Mouse (Mus musculus) spleen, postnatal 10 days (tissue): ENCODE measurements around the gene Ublcp1.

ENCODE experiments used
- DNase-seq, 2 experiments: peaks; one replicate each; pipeline ENCODE4 v3.0.0; 2021 to 2022; ENCODE audit warnings: low spot score in 2 of 2

The Ublcp1 gene

GRCm38 (mm10) chr11:44470432-44471336 is at the start of gene Ublcp1:
TSS of gene Ublcp1 (minus strand) at chr11:44470498.
- peak; percentile 92 to 95 for DNase-seq

GRCm38 (mm10) chr11:44519096-44519949 is 49.0 kb upstream of the Ublcp1 start:
- peak; percentile 60 to 74 for DNase-seq

GRCm38 (mm10) chr11:44518281-44519095 is 48.2 kb upstream of the Ublcp1 start, which contains the start of gene Rnf145:
TSS of gene Rnf145 (plus strand) at chr11:44518964.
- DNase-seq = peak; percentile 82 to 84

GRCm38 (mm10) chr11:44517561-44518280 is 47.4 kb upstream of the Ublcp1 start:
- no peak for DNase-seq

- DNase-seq = no peak
These were observed 46.1 kb upstream of the Ublcp1 start for GRCm38 (mm10) chr11:44516362-44516761.

- no peak for DNase-seq
These were observed 44.4 kb upstream of the Ublcp1 start for GRCm38 (mm10) chr11:44514666-44515065.

- no peak for DNase-seq
These were observed 42.7 kb upstream of the Ublcp1 start for GRCm38 (mm10) chr11:44513026-44513422.

- DNase-seq = peak in 1 of 2 experiments; percentile 71
These were observed 42.0 kb upstream of the Ublcp1 start for GRCm38 (mm10) chr11:44512044-44513025.

- DNase-seq = no peak
These were observed 40.1 kb upstream of the Ublcp1 start for GRCm38 (mm10) chr11:44510371-44510770.

GRCm38 (mm10) chr11:44509906-44510305 is 39.6 kb upstream of the Ublcp1 start:
- DNase-seq = no peak

GRCm38 (mm10) chr11:44508876-44509275 is 38.6 kb upstream of the Ublcp1 start:
- DNase-seq = peak in 1 of 2 experiments; percentile 82

GRCm38 (mm10) chr11:44504761-44505160 is 34.5 kb upstream of the Ublcp1 start:
- DNase-seq = no peak

GRCm38 (mm10) chr11:44504146-44504545 is 33.8 kb upstream of the Ublcp1 start:
- no peak for DNase-seq

- DNase-seq = no peak
These were observed 32.6 kb upstream of the Ublcp1 start for GRCm38 (mm10) chr11:44502931-44503330.

- no peak for DNase-seq
These were observed 31.2 kb upstream of the Ublcp1 start for GRCm38 (mm10) chr11:44501477-44501876.

- no peak for DNase-seq
These were observed 30.7 kb upstream of the Ublcp1 start for GRCm38 (mm10) chr11:44500966-44501365.

- no peak for DNase-seq
These were observed 28.3 kb upstream of the Ublcp1 start for GRCm38 (mm10) chr11:44498412-44499272.

GRCm38 (mm10) chr11:44496217-44496616 is 25.9 kb upstream of the Ublcp1 start:
- peak in 1 of 2 experiments; percentile 59 for DNase-seq
